Mouse (Mus musculus): ENCODE measurements at regions not wholly inside any gene's neighbourhood (a gene's known extent, or its start where the extent isn't known, plus 50 kb on each side); places are given as distances from the start of the nearest gene placed in this dataset.

- DNase-seq: no peak
These were observed 362.9 kb upstream of the Fam49a start for GRCm38 (mm10) chr12:11899031-11899430.

- no peak for DNase-seq
These were observed 355.4 kb upstream of the Fam49a start for GRCm38 (mm10) chr12:11906588-11906987.

Data from kidney, adult 8-10 months (tissue).